Mouse (Mus musculus) urinary bladder, postnatal 25 days (tissue): ENCODE measurements around the gene Rap1a.

Source experiments
- DNase-seq: peaks from one replicate; pipeline ENCODE4 v3.0.0; 2022; ENCODE audit warnings: low spot score

Gene Rap1a

DNA sequence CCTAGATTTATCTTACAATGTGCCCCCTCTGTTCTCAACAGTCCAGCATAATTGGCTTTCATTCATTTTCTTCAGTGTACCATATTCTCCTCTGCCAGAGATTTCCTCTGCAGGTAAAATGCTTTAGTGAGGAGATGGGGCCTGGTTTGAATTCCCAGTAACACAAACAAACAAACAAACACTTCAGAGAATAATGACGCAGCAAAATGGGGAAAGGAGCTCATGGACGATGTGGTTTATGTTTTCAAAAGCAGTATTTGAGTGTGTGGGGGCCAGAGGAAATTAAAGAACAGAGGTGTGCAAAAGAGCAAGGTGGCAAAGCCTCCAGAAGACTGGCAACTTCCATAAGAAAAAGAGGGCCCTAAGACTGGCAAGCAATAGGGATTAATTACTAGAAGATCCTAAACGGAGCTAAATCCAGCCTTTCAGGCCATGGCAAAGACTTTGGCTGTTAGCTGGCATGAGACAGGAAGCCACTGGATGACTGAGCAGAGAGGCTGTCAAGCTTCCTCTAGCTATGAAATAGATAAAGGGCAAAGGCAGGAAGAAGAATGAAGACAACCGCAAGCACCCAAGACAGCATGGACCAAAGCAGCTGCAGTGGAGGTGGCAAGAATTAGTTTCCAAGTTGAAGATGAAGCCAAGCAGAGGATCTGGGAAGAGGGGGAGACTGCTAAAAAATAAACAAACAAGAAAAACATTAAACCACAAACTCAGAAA lies 37.8 kb downstream of the Rap1a start:
- DNase-seq: no peak

DNA sequence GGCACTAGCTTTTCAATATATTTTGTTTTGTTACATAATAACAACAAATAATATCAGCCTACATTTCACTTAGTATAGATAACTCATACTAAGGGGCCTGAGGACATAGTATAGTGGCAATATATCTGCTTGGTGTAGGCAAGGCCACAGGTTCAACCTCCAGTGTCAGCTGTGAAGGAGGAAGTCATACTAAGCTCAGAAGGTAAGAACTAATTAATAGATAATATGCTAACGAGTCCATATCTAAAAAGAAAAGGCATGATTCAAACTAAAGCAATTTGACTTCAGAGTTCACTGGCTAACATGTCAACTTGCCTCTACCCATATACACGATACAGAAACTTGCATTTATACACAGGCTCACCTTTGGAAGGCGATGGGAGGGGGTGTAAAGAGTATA lies 41.1 kb downstream of the Rap1a start:
- no peak for DNase-seq

GRCm38 (mm10) chr3:105758658-105759057 lies 42.5 kb downstream of the Rap1a start:
- DNase-seq: no peak

GRCm38 (mm10) chr3:105758098-105758497 lies 43.0 kb downstream of the Rap1a start:
- no peak for DNase-seq

DNA sequence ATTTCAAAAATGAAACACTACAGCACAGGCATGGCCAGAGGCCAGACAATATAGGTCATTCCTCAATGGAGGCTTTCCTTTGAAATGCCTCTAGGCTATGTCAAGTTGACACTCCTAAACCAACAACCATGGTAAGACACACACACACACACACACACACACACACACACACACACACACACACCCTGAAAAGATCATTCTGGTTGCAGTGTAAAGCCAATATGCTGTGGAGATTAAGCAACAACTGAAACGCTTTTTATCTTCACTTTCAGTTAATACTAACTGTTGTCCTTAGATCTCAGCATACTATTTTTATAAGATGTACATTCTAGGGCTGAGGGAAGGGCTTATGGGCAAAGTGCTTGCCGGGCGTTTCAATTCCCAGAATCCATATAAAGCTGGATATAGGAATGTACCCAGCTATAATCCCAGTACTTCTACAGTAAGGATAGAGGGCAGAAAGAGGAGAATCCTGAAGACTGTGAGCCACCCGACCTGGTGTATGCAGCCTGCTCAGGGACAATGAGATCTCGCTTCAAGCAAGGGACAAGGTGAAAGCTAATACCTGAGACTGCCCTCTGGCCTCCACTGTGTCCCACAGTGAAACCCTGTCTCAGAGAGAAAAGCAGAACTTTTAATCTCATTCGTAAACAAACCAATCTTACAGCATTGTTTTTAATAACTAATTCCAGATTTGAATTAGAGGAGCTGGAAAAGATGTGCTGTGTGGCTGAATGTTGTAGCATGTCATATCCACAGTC lies 43.6 kb downstream of the Rap1a start:
- no peak for DNase-seq

GRCm38 (mm10) chr3:105756505-105756904 lies 44.6 kb downstream of the Rap1a start:
- DNase-seq: no peak

DNA sequence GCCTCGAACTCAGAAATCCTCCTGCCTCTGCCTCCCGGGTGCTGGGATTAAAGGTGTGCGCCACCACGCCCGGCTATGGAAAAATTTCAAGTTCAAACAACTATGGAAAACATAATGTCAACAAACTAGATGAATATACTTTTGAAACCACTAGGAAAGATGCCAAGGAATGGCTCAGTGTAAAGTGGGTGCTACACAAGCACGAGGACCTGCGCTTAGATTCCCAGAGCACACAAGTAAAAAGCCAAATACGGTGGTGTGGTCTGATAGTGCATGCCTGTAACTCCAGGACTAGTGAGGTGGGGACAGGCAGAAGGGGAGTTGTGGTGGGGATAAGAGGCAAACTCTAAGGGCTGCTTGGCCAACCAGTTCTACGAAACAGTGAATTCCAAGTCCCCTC lies 46.0 kb downstream of the Rap1a start:
- no peak for DNase-seq

- DNase-seq: no peak
Observed at GRCm38 (mm10) chr3:105754184-105754583, 47.0 kb downstream of the Rap1a start.

DNA sequence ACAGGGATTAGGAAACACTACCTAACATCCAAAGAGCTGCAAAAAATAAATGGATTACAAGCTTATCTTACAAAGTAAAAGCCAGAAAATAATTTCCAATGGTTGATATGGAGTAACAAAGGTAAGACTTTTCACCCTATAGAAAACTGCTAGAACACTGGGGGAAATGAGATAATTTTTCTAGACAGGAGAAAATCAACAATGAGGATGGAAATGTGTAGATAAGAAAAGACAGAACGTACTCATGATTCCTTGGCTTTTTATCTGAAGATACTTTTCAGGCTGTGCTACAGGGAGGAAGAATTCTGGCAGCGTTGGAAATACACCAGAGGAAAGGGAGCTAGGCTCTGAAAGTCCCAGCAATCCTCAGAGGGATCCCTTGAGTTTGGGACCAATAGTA lies 50.3 kb downstream of the Rap1a start:
- no peak for DNase-seq

GRCm38 (mm10) chr3:105746542-105746941 lies 54.6 kb downstream of the Rap1a start:
- no peak for DNase-seq

DNA sequence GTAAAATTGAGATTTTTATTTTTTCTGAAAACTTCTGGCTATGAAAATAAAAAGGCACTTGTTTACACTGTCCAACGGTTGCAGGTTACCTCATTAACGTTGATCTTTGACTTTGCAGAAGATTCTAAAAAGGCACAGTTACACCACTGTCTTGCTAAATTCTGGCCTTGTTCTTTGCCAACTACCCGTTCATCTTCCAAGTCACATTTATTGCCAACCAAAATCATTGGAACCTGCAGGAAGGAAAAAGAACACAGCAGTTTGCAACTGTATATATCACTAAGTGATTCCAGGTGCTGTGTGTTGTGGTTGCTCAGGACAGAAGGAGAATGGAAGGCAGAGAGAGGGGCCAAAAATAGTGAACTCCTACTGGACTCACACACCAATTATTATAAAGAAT lies 63.5 kb downstream of the Rap1a start:
- DNase-seq: no peak

DNA sequence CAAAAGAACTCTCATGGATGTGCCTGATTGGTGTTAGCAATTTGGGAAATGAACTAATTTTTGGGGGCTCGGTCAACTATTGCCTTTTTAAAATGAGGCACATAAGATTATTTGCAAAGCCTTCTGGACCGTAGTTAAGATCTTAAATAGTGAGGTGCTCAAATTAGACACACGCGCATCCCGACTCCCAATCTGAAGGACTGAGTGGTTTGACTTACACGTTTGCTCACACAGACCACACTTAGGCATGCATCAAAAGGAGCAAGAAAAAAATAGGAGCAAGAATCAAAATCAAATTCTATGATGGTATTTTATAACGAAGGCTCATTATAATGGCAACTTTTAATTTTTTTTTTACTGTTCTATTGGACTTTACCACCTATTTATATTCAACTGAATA lies 64.1 kb downstream of the Rap1a start:
- no peak for DNase-seq

GRCm38 (mm10) chr3:105736148-105736547 lies 65.0 kb downstream of the Rap1a start:
- no peak for DNase-seq

DNA sequence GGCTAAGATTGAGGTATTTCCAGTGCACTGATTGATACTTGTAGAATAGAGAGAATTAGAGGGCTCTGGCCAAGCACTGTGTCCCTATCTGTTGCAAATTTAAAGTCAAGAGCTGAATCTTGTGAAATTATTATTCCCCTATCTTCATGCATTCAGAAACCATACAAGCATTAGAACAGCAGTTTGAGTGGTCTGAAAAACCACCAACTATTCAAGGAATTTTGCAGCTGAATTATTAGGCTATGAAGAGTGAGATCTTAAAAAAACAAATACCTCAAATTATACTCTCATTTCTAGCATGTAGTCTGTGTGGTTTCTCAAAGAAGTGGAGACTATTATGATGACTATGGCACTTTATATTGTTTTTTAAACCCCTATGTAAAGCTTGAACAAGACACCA lies 65.9 kb downstream of the Rap1a start:
- DNase-seq: no peak

DNA sequence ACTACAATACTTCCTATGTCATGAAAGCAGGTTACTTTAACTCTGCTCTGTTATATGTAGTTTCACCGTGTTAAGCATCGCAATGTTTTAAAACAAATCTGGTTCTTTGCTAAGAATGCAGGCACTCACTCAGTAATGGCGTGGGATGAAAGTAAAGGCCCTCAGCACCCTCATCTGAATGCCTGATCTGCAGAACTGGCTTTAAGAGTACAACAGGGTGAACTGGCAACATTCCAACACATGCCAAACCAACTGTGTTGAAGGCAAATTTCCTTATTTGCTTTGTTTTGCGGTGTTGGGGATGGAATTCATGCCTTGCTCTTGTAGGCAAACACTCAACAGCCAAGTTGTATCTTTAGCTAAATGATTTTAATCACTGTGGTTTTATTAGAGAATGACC lies 67.6 kb downstream of the Rap1a start:
- no peak for DNase-seq

GRCm38 (mm10) chr3:105732360-105732759 lies 68.8 kb downstream of the Rap1a start:
- DNase-seq: no peak

GRCm38 (mm10) chr3:105726037-105726436 lies 75.1 kb downstream of the Rap1a start:
- peak; percentile 59 for DNase-seq

- DNase-seq: no peak
Observed at GRCm38 (mm10) chr3:105722510-105722909, 78.6 kb downstream of the Rap1a start.

DNA sequence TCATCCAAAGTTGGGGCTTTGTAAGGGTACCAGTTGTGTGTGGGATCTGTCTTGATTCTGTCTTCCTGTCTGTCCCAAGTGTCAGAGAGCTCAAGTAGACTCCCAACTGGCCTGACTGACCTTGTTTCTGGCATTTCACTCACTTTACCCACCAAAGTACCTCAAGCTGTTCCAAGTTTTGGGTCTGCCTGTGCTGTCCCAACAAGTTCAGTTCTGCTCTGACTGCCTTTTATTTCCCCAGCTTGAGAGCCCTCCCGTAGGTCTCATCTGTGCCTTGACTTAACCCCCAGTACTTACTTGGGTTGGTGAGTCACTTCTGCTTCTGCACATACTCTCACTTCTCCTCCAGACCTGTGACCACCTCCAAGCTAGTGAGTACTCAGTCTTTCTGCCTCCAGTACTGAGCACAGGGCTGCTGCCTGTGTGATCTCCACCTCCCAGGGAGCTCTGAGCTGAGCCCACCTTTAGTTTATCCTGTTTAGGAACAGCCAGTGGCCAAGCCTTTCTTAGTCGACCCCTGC lies 79.4 kb downstream of the Rap1a start:
- DNase-seq: no peak

DNA sequence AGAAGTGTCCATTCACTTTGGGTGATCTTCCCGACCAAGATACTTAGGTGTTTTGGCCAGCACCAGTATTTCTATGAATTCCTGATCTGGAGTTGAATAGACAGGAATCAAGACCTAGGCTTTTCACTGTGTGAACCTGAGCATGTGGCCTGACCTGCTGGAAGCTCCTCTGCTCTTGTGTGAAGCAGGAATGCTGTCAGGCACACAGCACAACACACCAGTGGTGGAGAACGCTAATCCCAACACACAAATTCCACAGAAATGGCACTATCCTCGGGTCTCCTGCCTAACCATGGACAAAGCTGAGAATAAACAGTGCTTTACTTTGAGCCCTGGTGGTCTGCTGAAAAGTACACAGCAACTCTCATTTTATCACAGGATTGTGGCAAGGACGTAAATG lies 80.6 kb downstream of the Rap1a start:
- DNase-seq: no peak

- no peak for DNase-seq
Observed at GRCm38 (mm10) chr3:105719979-105720378, 81.2 kb downstream of the Rap1a start.

DNA sequence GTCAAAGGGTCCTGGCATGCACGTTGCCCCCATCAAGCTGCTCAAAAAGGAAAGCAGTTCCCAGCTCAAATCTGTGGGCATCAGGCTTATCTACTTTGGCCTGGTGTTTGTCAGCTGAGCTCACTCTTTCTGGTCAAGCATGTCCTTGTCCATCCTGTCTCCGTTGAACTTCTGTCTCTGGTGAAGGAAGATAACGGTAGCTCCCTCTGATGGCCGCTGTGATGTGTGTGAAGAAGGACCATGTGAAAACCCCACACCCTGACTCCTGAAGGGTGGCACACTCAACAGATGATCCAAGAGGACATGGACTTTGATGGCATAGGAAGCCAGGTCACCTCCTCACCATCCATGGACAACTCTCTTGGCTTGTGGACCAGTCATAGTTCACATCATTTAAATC lies 82.4 kb downstream of the Rap1a start:
- no peak for DNase-seq

DNA sequence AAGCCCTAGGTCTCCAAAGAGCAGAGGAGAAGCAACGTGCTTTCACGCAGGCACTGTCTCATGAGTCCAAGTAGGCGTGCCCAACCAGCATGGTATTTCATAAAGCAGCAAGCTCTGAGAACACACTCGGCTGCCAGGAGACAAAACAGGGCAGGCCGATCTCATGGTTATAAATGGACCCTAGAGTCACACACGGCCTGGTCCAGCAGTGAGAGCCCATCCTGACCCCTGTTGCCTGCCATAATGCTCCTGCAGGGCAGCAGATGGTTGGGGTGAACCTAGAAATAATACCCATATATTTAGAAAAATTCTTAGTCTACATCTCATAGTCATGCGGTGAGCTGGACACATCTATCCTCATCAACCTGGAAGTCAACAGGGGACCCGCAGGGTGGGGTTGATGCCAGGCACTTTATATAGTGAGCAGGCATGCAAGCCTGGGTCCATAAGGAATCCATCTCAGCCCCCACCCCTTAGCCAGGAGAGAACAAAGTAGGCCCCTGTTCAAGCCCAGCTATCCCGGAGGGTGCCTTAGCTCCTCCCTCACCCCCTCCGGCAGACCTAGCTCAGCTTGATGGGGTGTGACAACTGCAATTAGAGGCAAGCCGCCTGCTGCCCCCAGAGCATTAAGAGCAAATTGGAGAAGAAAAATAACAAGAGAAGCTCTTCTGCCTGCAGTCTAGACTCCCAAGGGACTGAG lies 83.1 kb downstream of the Rap1a start:
- no peak for DNase-seq
